Mouse (Mus musculus): Measurements from ENCODE around the gene St3gal3. TPM values are rescaled to one million over a fixed set of nuclear protein-coding genes. Genes with fewer than 3 reads are reported as not detected.
A peak's percentile ranks its signal among the peaks of the same experiment; 100 is the strongest.

The St3gal3 gene
- polyA plus RNA-seq, 1 experiment from 2014 or later, result 6.7 TPM

GRCm38 (mm10) chr4:118083217-118083951 is 51.3 kb downstream of the St3gal3 start:
- Histone ChIP-seq H3K4me3 (replicated peaks; ENCODE audit: low read depth, low read length) (no peak overlapping the region), H3K9ac (ENCODE audit: low read depth, low read length) (no peak overlapping the region), H3K27me3 (ENCODE audit: insufficient read depth, low read length) (no peaks in the 10 kb centered on the region), H3K9me3 (replicated peaks; ENCODE audit: low read length) (no peaks in the 10 kb centered on the region), H3K27ac (no peak overlapping the region), H3K4me1 (replicated peaks; ENCODE audit: insufficient read depth, low read length) (no peaks in the 10 kb centered on the region), H3K4me2 (ENCODE audit: low read length) (no peak overlapping the region), H3K36me3 (ENCODE audit: insufficient read depth, low read length) (no peaks in the 10 kb centered on the region)
- WGBS, result 33% methylated on average over 14 of the region's 14 CpGs
- peak; percentile 98 for TF ChIP-seq CTCF (IDR thresholded peaks at IDR 0.05; ENCODE audit: low read depth)
- DNase-seq (ENCODE audit: low spot score) (peak; percentile 95), ATAC-seq (replicated peaks; ENCODE audit: low FRiP score, low read depth) (peak; percentile 84)

- H3K27me3 ChIP-seq (ENCODE audit: insufficient read depth, low read length), result no peaks in the 10 kb centered on the region
- H3K9ac ChIP-seq (ENCODE audit: low read depth, low read length), result no peak overlapping the region
- H3K4me3 ChIP-seq (replicated peaks; ENCODE audit: low read depth, low read length), result no peak overlapping the region
- no peaks in the 10 kb centered on the region for H3K36me3 ChIP-seq (ENCODE audit: insufficient read depth, low read length)
- no peak overlapping the region for H3K4me2 ChIP-seq (ENCODE audit: low read length)
- DNase-seq (ENCODE audit: low spot score), result no peak
- no peak for ATAC-seq (replicated peaks; ENCODE audit: low FRiP score, low read depth)
- no peak for TF ChIP-seq CTCF (IDR thresholded peaks at IDR 0.05; ENCODE audit: low read depth)
- WGBS, result 70% methylated on average over 18 of the region's 18 CpGs
- H3K4me1 ChIP-seq (replicated peaks; ENCODE audit: insufficient read depth, low read length), result no peaks in the 10 kb centered on the region
- no peak overlapping the region for H3K27ac ChIP-seq
- no peaks in the 10 kb centered on the region for H3K9me3 ChIP-seq (replicated peaks; ENCODE audit: low read length)
Observed at GRCm38 (mm10) chr4:118081608-118082331, 52.9 kb downstream of the St3gal3 start.

GRCm38 (mm10) chr4:118080481-118080880 is 54.2 kb downstream of the St3gal3 start:
- Histone ChIP-seq H3K4me3 (replicated peaks; ENCODE audit: low read depth, low read length) (no peak overlapping the region), H3K4me1 (replicated peaks; ENCODE audit: insufficient read depth, low read length) (no peaks in the 10 kb centered on the region), H3K4me2 (ENCODE audit: low read length) (no peak overlapping the region), H3K9me3 (replicated peaks; ENCODE audit: low read length) (no peaks in the 10 kb centered on the region), H3K9ac (ENCODE audit: low read depth, low read length) (peak overlapping the region; percentile 15; the same call in 1 of the 2 replicates), H3K27me3 (ENCODE audit: insufficient read depth, low read length) (no peaks in the 10 kb centered on the region), H3K27ac (no peak overlapping the region), H3K36me3 (ENCODE audit: insufficient read depth, low read length) (no peaks in the 10 kb centered on the region)
- DNase-seq (ENCODE audit: low spot score) (no peak), ATAC-seq (replicated peaks; ENCODE audit: low FRiP score, low read depth) (no peak)
- no peak for TF ChIP-seq CTCF (IDR thresholded peaks at IDR 0.05; ENCODE audit: low read depth)
- WGBS, result 52% methylated on average over 8 of the region's 8 CpGs

- Histone ChIP-seq H3K4me2 (ENCODE audit: low read length) (no peak overlapping the region), H3K4me1 (replicated peaks; ENCODE audit: insufficient read depth, low read length) (no peaks in the 10 kb centered on the region), H3K27ac (no peak overlapping the region), H3K9ac (ENCODE audit: low read depth, low read length) (no peak overlapping the region), H3K9me3 (replicated peaks; ENCODE audit: low read length) (no peaks in the 10 kb centered on the region), H3K4me3 (replicated peaks; ENCODE audit: low read depth, low read length) (no peak overlapping the region), H3K27me3 (ENCODE audit: insufficient read depth, low read length) (no peaks in the 10 kb centered on the region), H3K36me3 (ENCODE audit: insufficient read depth, low read length) (no peaks in the 10 kb centered on the region)
- 88% methylated on average over 8 of the region's 8 CpGs for WGBS
- no peak for DNase-seq (ENCODE audit: low spot score)
- no peak for TF ChIP-seq CTCF (IDR thresholded peaks at IDR 0.05; ENCODE audit: low read depth)
- no peak for ATAC-seq (replicated peaks; ENCODE audit: low FRiP score, low read depth)
Observed at GRCm38 (mm10) chr4:118079195-118079594, 55.5 kb downstream of the St3gal3 start.

GRCm38 (mm10) chr4:118078576-118078975 is 56.1 kb downstream of the St3gal3 start:
- TF ChIP-seq CTCF (IDR thresholded peaks at IDR 0.05; ENCODE audit: low read depth), result no peak
- no peak for ATAC-seq (replicated peaks; ENCODE audit: low FRiP score, low read depth)
- no peak overlapping the region for H3K4me3 ChIP-seq (replicated peaks; ENCODE audit: low read depth, low read length)

GRCm38 (mm10) chr4:118077293-118077752 is 57.4 kb downstream of the St3gal3 start:
- DNase-seq (ENCODE audit: low spot score) (peak; percentile 84), ATAC-seq (replicated peaks; ENCODE audit: low FRiP score, low read depth) (0 out of 2 replicates have a peak, but pooled peaks have one; percentile 33)
- Histone ChIP-seq H3K27me3 (ENCODE audit: insufficient read depth, low read length) (no peaks in the 10 kb centered on the region), H3K4me3 (replicated peaks; ENCODE audit: low read depth, low read length) (no peak overlapping the region), H3K9ac (ENCODE audit: low read depth, low read length) (no peak overlapping the region), H3K36me3 (ENCODE audit: insufficient read depth, low read length) (no peaks in the 10 kb centered on the region), H3K4me1 (replicated peaks; ENCODE audit: insufficient read depth, low read length) (no peaks in the 10 kb centered on the region), H3K4me2 (ENCODE audit: low read length) (0 out of 2 replicates have a peak overlapping the region, but pooled peaks have one; percentile 2), H3K9me3 (replicated peaks; ENCODE audit: low read length) (no peaks in the 10 kb centered on the region), H3K27ac (peak overlapping the region; percentile 50)
- 11% methylated on average over 12 of the region's 12 CpGs for WGBS
- TF ChIP-seq CTCF (IDR thresholded peaks at IDR 0.05; ENCODE audit: low read depth), result no peak

More at GRCm38 (mm10) chr4:118078576-118078975, 56.1 kb downstream of the St3gal3 start:
- Histone ChIP-seq H3K9ac (ENCODE audit: low read depth, low read length) (no peak overlapping the region), H3K4me2 (ENCODE audit: low read length) (no peak overlapping the region), H3K4me1 (replicated peaks; ENCODE audit: insufficient read depth, low read length) (no peaks in the 10 kb centered on the region), H3K27ac (no peak overlapping the region), H3K36me3 (ENCODE audit: insufficient read depth, low read length) (no peaks in the 10 kb centered on the region), H3K27me3 (ENCODE audit: insufficient read depth, low read length) (no peaks in the 10 kb centered on the region), H3K9me3 (replicated peaks; ENCODE audit: low read length) (no peaks in the 10 kb centered on the region)
- 75% methylated on average over 9 of the region's 9 CpGs for WGBS
- DNase-seq (ENCODE audit: low spot score), result no peak
